Mouse (Mus musculus): ENCODE data around the gene Trappc6a.

Trappc6a gene

DNA sequence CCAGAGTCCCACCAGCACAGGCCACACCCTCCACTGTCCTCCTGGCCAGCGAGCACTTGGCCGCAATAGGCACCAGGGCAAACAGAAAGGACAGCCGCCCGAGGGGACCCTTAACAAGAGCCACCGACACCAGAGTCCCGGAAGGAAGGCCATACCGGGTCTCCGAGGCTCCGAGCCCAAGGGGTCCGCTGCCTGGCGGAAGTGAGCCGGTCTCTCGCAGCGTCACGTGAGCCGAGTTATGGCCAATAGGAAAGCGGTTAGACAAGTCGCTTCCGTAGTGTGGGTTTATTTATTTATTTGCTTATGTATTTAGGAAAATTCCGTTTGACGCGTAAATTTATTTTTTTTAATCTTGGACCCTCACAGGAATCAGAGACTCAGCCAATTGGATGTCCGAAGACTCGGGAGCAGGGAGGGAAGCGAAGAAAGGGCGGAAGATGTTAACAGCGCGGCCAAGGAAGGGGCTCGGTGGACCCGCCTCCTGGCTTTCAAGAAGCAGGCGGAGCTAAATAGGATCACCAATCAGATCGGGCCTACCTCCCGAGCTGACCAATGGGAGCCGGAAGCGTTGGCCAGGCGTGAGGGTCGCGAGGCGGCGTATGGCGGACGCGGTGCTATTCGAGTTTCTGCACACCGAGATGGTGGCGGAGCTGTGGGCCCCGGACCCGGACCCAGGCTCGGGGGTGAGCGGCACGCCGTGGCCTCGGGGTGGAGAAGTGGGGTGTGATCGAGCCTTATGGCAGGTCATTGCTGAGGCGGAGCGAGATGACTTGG is at the start of gene Trappc6a, which contains the start of gene Bloc1s3:
Gene Trappc6a (plus strand): TSS at position 246 of the 774 bp plus-strand sequence.
Gene Bloc1s3 (minus strand): TSS at position 218 of the 774 bp plus-strand sequence.
- peak; percentile 94 for DNase-seq

DNA sequence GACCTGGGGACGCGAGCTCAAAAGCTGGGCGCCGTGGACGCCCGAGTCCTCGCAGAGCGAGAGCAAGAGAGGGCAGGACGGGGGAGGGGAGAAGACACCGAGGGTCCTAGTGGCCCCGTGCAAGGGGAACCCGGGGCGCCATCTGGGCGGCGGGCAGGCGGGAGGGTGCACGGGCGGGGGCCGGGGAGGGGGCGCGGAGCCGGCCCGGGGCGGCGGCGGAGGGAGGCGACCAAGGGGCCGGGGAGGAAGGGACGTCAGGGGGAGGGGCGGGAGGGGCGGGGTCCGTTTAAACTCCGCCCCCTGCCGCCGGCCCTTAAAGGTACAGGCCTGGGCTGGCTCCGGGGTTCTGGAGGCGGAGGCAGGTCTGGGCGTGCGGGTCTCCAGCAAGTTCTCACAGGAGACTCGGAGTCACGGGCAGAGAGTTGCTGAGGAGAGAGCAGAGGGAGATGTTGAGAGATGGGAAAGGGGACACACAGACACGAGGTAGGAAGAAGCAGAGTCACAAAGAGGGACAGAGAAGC is 49.5 kb upstream of the Trappc6a start, which contains the start of gene Mark4:
Gene Mark4 (minus strand): TSS at position 231 of the 521 bp plus-strand sequence.
- DNase-seq = peak; percentile 76

GRCm38 (mm10) chr7:19459144-19459870 is 48.9 kb upstream of the Trappc6a start:
- peak; percentile 39 for DNase-seq

DNA sequence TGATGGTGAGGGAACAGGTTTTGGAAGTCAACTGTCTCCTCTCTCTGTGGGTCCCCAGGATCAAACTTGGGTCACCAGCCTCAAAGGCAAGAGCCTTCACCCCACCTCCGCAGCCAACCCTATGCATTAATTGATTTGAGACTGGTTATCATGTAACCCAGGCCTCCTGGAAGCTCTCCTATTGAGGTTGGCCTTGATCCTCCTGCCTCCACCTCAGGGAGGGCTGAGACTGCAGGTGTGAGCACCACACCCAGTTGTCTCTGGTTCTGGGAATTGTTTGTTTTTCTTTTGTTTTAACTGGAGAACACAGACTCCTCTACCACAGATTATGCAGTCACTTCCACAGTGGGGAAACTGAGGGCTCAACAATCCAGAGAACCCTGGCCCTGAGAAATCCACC is 47.7 kb upstream of the Trappc6a start:
- no peak for DNase-seq

DNA sequence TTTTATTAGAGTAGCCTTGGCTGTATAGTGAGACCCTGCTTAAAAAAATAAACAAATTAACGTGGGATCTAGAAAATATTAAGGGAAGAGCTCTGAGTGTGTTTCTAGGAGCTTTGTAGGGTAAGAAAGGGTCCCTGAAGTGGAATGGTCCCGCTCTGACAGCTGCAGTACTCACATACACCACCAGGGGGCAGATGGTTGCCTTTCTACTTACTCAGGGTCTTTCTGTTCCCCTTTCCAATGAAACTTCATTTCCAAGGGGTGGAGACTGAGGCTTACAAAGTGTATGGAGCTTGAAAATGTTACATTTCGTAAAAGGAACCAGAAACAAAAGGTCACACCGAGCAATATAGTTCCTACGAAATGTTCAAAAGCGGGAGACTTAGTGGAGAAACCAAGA is 46.7 kb upstream of the Trappc6a start:
- DNase-seq = peak; percentile 75

DNA sequence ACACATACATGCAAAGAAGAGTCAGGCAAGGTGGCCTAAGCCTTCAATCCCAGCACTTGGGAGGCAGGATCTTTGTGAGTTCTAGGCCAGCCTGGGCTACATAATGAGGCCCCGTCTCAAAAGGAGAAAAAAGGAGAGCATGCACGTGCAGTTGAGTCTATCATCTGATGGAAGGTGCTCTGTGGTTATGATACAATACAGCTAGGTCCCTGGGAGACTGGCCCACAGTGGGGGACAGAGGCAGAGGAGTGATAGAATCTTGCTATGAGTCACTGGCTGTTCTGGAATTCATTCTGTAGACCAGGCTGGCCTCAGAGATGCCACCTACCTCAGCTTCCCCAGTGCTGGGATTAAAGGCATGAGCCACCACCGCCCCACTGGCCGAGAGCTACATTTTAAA is 45.8 kb upstream of the Trappc6a start:
- DNase-seq = no peak

DNA sequence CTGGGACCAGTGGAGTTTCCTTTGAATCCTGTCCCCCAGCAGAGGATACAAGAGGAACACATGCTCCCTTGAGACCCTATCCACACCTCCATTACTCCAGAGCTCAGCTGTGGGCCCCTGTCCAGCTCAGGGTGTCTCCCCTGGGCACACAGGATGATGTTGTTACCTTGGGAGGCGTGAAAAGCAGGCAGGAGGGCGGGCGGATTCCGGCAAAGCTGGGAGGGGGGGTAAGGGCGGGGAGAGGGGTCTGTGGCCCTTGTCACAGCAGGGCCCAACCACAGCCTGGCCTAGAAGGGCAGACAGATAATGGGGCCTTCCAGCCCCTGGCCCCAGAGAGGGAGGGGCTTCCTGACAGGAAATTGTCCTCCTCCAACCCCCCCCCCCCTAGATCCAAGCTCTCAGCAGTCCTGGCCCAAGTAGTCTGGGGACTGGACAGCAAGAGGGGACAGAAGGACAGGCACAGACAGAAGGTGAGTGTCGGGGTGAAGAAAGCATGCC is 45.3 kb upstream of the Trappc6a start, which contains the start of gene Exoc3l2:
Gene Exoc3l2 (plus strand): TSS at position 448 of the 498 bp plus-strand sequence.
- DNase-seq = no peak

DNA sequence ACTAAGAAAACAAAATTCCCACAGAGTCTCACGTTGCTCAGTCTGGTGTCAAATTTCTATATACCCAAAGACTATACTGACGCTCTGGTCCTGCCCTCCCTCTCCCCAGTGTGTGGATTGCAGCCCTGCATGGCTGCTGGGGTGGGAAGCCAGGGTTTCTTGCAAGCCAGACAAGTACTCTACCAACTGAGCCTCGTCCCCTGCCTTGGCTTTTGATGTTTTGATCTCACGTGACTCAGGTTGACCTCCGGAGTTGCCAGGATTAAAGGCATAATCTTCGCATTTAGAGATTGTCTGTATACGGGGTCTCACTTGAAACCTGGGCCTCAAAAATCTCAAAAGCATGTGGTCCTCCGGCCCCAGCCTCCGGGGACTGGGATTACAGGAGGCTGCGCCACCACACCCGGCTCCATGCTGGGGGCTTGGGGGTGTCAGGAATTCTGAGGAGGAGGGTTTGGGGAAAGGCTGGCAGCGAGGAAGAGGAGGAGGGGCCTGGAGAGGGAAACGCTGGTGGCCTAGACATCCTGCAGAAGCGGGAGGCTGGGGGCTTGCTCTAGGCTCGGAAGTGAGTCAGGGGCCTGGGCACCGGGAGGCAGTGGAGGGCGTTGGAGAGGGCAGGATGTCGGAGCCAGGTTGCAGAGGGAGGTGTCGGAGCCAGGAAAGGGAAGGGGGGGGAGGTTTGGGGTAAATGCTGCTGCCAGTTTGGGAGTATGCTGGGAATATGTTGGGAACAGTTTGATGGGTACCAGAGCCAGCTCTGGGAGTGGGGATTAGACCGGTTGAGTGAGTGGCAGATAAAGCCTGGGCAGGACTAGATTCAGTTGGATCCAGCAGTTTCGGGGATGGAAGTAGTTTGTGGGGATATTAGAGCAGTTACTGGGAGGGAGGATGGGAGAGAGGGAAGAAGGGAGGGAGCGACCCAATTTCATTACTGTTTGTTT is 43.6 kb upstream of the Trappc6a start:
- DNase-seq = no peak

- DNase-seq = no peak
Measured at GRCm38 (mm10) chr7:19466602-19467145, 41.5 kb upstream of the Trappc6a start.

DNA sequence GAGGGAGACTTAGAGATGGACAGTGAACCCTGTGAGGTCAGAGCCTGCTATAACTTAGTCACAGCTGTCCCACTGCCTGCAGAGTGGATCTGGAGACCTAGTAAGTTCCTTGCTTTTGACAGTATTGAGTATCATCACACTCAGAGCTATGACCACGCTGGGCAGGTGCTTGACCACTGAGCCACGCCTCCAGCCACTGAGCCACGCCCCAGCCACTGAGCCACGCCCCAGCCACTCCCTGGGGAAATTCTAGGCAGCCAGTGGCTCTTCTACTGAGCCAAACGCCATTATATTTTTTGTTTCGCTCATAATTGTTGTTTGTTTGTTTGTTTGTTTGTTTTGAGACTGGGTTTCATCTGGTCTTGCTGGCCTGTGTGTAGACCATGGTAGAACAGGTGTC is 40.6 kb upstream of the Trappc6a start:
- no peak for DNase-seq

GRCm38 (mm10) chr7:19468279-19468678 is 39.9 kb upstream of the Trappc6a start:
- no peak for DNase-seq

DNA sequence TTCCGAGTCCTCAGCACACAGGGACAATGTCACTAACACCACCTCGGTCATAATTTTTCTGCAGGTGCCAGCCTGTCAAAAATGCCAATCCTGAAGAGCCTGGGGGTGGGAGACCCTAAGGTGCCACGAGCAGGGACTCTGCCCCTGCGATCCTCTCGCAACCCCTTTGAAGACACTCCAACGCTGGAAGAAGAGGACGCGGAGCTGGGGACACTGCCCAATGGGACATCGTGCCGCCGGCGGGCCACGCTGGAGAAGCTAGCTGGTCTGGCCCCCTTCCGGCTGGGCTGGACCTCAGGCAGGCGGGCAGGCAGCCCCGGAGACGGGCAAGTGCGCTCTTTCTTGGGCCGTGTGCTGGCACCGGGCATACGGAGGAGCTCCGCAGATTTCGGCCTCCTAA is 38.8 kb upstream of the Trappc6a start:
- no peak for DNase-seq

DNA sequence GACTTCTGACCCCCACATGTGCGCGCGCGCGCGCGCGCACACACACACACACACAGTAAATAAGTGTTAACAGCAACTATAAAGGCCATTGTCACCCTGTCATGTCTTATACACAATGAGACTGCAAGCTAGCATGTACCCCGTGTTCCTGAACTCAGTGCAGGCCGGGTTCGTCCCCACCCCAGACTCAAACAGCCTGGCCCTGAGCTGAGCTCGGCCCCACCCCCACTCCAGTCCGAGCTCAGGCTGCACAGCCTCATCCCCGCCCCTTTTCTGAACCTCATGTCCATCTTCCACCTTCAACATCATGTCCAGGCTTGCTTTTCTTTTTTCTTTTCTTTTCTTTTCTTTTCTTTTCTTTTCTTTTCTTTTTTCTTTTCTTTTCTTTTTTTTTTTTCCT is 37.9 kb upstream of the Trappc6a start:
- no peak for DNase-seq

DNA sequence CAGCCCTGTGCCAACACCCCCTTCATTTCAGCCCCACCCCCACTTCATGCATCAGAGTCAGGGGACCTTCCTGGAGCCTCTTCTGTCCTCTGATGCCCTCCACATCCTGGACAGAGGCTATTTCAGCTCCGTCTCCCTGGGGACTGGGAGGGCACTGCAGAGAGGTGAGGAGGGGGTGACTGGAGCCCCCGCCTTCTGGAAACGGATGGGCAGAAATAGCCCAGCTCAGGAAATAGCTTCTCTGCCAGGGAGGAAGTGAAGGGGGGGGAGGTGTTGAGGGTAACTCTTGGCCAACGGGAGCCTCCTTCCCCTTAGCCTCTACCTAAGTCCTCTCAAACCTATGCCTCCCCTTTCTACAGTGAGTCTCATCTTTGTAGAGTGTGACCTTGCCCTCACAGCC is 35.8 kb upstream of the Trappc6a start:
- DNase-seq = no peak

- peak; percentile 68 for DNase-seq
Measured at GRCm38 (mm10) chr7:19473875-19474443, 34.2 kb upstream of the Trappc6a start.

- no peak for DNase-seq
Measured at GRCm38 (mm10) chr7:19477084-19477483, 31.1 kb upstream of the Trappc6a start.

GRCm38 (mm10) chr7:19477624-19478384 is 30.4 kb upstream of the Trappc6a start:
- DNase-seq = no peak

- DNase-seq = no peak
Measured at GRCm38 (mm10) chr7:19483281-19483680, 24.9 kb upstream of the Trappc6a start.

- no peak for DNase-seq
Measured at GRCm38 (mm10) chr7:19485488-19485887, 22.7 kb upstream of the Trappc6a start.

DNA sequence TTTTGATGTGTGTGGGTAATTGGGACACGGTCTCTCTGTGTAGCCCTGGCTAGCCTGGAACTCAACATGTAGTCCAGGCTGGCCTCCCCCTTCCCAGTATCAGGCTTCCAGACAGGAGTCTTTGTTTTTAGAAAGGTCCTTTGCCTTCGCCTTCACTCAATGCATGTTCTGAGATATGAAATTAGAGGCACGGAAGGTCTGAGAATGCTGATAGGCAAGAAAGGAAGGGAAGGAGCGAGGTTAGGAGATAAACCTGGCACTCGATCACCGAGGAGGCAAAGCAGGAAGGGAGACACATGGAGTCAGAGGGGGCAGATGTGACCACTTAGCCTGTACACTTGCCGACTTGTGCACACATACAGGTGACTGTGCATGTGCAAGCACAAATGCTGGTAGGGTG is 21.6 kb upstream of the Trappc6a start:
- DNase-seq = no peak

- DNase-seq = no peak
Measured at GRCm38 (mm10) chr7:19489525-19489924, 18.7 kb upstream of the Trappc6a start.

All from cerebellum, adult 9-10 months (tissue).